13 mouse cellular contexts compared by ENCODE assay signal in genomic region chr12:59330753-59331152, GRCm38 (mm10).
DNase-seq lines count a peak whose midpoint lies in the region; ATAC-seq and TF ChIP-seq lines count a peak whose summit lies in the region.
"Had no signal": no experiment of that assay in that cellular context is flagged by ENCODE, and none has a peak within 500 bp of the region (broad histone marks: within the 10 kb centered on the region; RNA-seq: fewer than 3 reads in every experiment).

No protein-coding gene starts in this region.

- H3K27me3 ChIP-seq in hindbrain, embryonic 14.5 days (ENCODE audit: control insufficient read depth, insufficient read depth, low read length) = no peaks in the 10 kb centered on the region
- H3K27me3 ChIP-seq in hindbrain, embryonic 11.5 days (ENCODE audit: control insufficient read depth, insufficient read depth, low read length) = no peaks in the 10 kb centered on the region
- no peaks in the 10 kb centered on the region for H3K27me3 ChIP-seq in midbrain, embryonic 12.5 days
- no peaks in the 10 kb centered on the region for H3K27me3 ChIP-seq in midbrain, embryonic 10.5 days (ENCODE audit: low read depth, poor library complexity, severe bottlenecking)
- H3K27me3 ChIP-seq in forebrain, postnatal 0 days (ENCODE audit: insufficient read depth, low read length) = no peaks in the 10 kb centered on the region
- H3K27me3 ChIP-seq: limb, embryonic 12.5 days; liver, embryonic 13.5 days had no signal

- H3K36me3 ChIP-seq in hindbrain, embryonic 14.5 days (replicated peaks; ENCODE audit: control insufficient read depth, insufficient read depth) = no peaks in the 10 kb centered on the region
- H3K36me3 ChIP-seq in hindbrain, embryonic 11.5 days (ENCODE audit: control insufficient read depth, insufficient read depth, low read length) = no peaks in the 10 kb centered on the region
- H3K36me3 ChIP-seq in midbrain, embryonic 12.5 days = no peaks in the 10 kb centered on the region
- no peaks in the 10 kb centered on the region for H3K36me3 ChIP-seq in midbrain, embryonic 10.5 days
- no peaks in the 10 kb centered on the region for H3K36me3 ChIP-seq in forebrain, postnatal 0 days (ENCODE audit: insufficient read depth)
- H3K36me3 ChIP-seq: heart, embryonic 10.5 days; limb, embryonic 12.5 days; liver, embryonic 13.5 days had no signal

- no peak overlapping the region for H3K4me3 ChIP-seq in hindbrain, embryonic 14.5 days (replicated peaks; ENCODE audit: low read length)
- no peak overlapping the region for H3K4me3 ChIP-seq in hindbrain, embryonic 11.5 days (ENCODE audit: low read depth, low read length)
- no peak overlapping the region for H3K4me3 ChIP-seq in midbrain, embryonic 12.5 days
- no peak overlapping the region for H3K4me3 ChIP-seq in midbrain, embryonic 10.5 days
- H3K4me3 ChIP-seq in forebrain, postnatal 0 days (ENCODE audit: low read depth, low read length) = no peak overlapping the region
- H3K4me3 ChIP-seq: heart, embryonic 10.5 days; limb, embryonic 12.5 days; liver, embryonic 13.5 days had no signal

- no peak for TF ChIP-seq CTCF in forebrain, postnatal 0 days (IDR thresholded peaks at IDR 0.05; ENCODE audit: low read depth)

- no peaks in the 10 kb centered on the region for H3K4me1 ChIP-seq in hindbrain, embryonic 14.5 days (replicated peaks; ENCODE audit: control insufficient read depth, insufficient read depth, low read length)
- H3K4me1 ChIP-seq in hindbrain, embryonic 11.5 days (replicated peaks; ENCODE audit: control insufficient read depth, insufficient read depth, low read length) = no peaks in the 10 kb centered on the region
- no peaks in the 10 kb centered on the region for H3K4me1 ChIP-seq in midbrain, embryonic 12.5 days
- H3K4me1 ChIP-seq in midbrain, embryonic 10.5 days = no peaks in the 10 kb centered on the region
- no peaks in the 10 kb centered on the region for H3K4me1 ChIP-seq in forebrain, postnatal 0 days (ENCODE audit: insufficient read depth)
- H3K4me1 ChIP-seq: heart, embryonic 10.5 days; limb, embryonic 12.5 days; liver, embryonic 13.5 days had no signal

- no peak for DNase-seq in hindbrain, embryonic 14.5 days (ENCODE audit: low spot score)
- DNase-seq in hindbrain, embryonic 11.5 days (ENCODE audit: low spot score) = no peak
- no peak for DNase-seq in midbrain, embryonic 10.5 days (ENCODE audit: low spot score)
- peak; percentile 41 for DNase-seq in forebrain, postnatal 0 days
- peak; percentile 29 for DNase-seq in right cerebral cortex, postnatal 14 days
- no peak for DNase-seq in spleen, postnatal 4 days (ENCODE audit: low spot score in 2 of 2)
- DNase-seq: adrenal gland, postnatal 36 days; heart, postnatal 10 days; kidney, adult 9 months; liver, embryonic 13.5 days had no signal

- no peak overlapping the region for H3K27ac ChIP-seq in hindbrain, embryonic 14.5 days
- H3K27ac ChIP-seq in hindbrain, embryonic 11.5 days (ENCODE audit: low read depth, low read length) = no peak overlapping the region
- no peak overlapping the region for H3K27ac ChIP-seq in midbrain, embryonic 12.5 days (replicated peaks)
- no peak overlapping the region for H3K27ac ChIP-seq in midbrain, embryonic 10.5 days (replicated peaks)
- no peak overlapping the region for H3K27ac ChIP-seq in forebrain, postnatal 0 days (ENCODE audit: low read depth, low read length)
- H3K27ac ChIP-seq: heart, embryonic 10.5 days; limb, embryonic 12.5 days; liver, embryonic 13.5 days had no signal

- WGBS in hindbrain, embryonic 14.5 days = 48% methylated on average over 2 of the region's 2 CpGs
- WGBS in hindbrain, embryonic 11.5 days = 78% methylated on average over 2 of the region's 2 CpGs
- 58% methylated on average over 2 of the region's 2 CpGs for WGBS in midbrain, embryonic 12.5 days
- WGBS in midbrain, embryonic 10.5 days = 94% methylated on average over 2 of the region's 2 CpGs
- WGBS in forebrain, postnatal 0 days = 9% methylated on average over 2 of the region's 2 CpGs

- 0 out of 2 replicates have a peak, but pooled peaks have one; percentile 43 for ATAC-seq in hindbrain, embryonic 14.5 days (ENCODE audit: low FRiP score)
- ATAC-seq in hindbrain, embryonic 11.5 days (ENCODE audit: low FRiP score) = no peak
- ATAC-seq in midbrain, embryonic 12.5 days (ENCODE audit: low FRiP score, low read depth) = 0 out of 2 replicates have a peak, but pooled peaks have one; percentile 23
- ATAC-seq in forebrain, postnatal 0 days = peak; percentile 54

- no peaks in the 10 kb centered on the region for H3K9me3 ChIP-seq in hindbrain, embryonic 14.5 days (ENCODE audit: control insufficient read depth, low read length)
- no peaks in the 10 kb centered on the region for H3K9me3 ChIP-seq in hindbrain, embryonic 11.5 days (ENCODE audit: control insufficient read depth, low read length)
- H3K9me3 ChIP-seq in midbrain, embryonic 12.5 days = no peaks in the 10 kb centered on the region
- H3K9me3 ChIP-seq in midbrain, embryonic 10.5 days (replicated peaks) = no peaks in the 10 kb centered on the region
- H3K9me3 ChIP-seq in forebrain, postnatal 0 days (ENCODE audit: low read length) = no peaks in the 10 kb centered on the region
- H3K9me3 ChIP-seq: heart, embryonic 10.5 days; limb, embryonic 12.5 days; liver, embryonic 13.5 days had no signal

- H3K9ac ChIP-seq in hindbrain, embryonic 14.5 days = no peak overlapping the region
- H3K9ac ChIP-seq in hindbrain, embryonic 11.5 days (ENCODE audit: low read depth, low read length) = no peak overlapping the region
- no peak overlapping the region for H3K9ac ChIP-seq in midbrain, embryonic 12.5 days (replicated peaks)
- H3K9ac ChIP-seq in forebrain, postnatal 0 days = no peak overlapping the region
- H3K9ac ChIP-seq: limb, embryonic 12.5 days; liver, embryonic 13.5 days had no signal

- no peak overlapping the region for H3K4me2 ChIP-seq in hindbrain, embryonic 14.5 days (replicated peaks)
- no peak overlapping the region for H3K4me2 ChIP-seq in hindbrain, embryonic 11.5 days (replicated peaks; ENCODE audit: low read depth, low read length)
- no peak overlapping the region for H3K4me2 ChIP-seq in midbrain, embryonic 12.5 days (replicated peaks)
- no peak overlapping the region for H3K4me2 ChIP-seq in forebrain, postnatal 0 days (ENCODE audit: low read depth)
- H3K4me2 ChIP-seq: limb, embryonic 12.5 days; liver, embryonic 13.5 days had no signal

Comparison
In these comparisons a context has a peak if more than half of its experiments do, and no peak if none do; other contexts are left out.
1. DNase-seq: peak in forebrain, postnatal 0 days (single experiment) and right cerebral cortex, postnatal 14 days (single experiment); none in hindbrain, embryonic 14.5 days (single experiment), hindbrain, embryonic 11.5 days (single experiment), midbrain, embryonic 10.5 days (single experiment) and spleen, postnatal 4 days (0 of 2).